Mouse (Mus musculus): ENCODE data around the gene Gxylt2.

The Gxylt2 gene

DNA sequence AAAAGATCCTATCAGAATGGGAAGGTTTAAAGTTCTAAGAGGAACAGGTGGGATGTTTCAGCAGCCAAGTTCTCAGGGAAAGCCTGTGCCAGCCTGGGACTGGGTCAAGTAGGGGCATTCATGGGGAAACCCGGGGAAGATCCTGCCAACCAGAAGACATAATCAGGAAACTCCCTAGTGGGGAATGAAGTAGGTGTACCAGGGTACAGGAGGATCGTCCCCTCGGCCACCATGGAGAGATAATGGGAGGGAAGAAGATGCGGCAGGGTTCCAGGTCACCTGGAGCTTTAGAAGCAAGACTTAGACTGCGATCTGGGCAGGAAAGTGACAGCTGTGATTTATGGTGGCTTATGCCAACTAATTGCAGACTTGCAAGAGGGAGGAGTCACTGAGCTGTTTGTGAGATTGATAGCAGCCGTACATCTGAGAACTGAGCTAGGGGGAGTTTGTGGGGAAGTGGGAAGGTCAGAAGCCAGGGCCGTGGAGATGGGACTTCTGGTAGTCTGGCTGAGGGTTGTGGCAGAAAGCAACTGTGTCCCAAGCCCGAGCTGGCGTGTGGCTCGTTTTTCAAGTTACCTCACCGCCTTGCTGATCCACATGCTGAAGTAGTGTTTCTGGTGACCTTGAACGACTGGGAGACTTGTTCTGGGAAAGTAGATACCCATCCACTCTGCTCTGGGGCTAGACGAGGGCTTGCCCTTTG, 98.0 kb downstream of the Gxylt2 start:
- no peak for DNase-seq

DNA sequence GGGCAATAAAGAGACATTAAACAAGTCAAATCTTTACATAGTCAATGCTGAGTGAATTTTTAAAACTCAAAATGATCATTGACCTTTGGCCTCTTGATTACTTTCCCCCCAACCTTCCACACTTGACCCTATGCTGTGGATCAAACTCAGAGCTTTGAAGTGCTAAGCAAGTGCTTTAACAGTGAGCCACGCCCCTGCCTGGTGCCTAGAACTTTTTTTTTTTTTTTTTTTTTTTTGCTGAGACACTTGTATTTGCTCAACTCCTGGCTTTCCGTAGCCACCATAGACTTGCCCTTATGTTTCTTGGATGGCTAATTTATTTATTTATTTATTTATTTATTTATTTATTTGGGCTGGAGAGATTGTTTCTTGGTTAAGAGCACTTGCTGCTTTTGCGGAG, 98.7 kb downstream of the Gxylt2 start:
- no peak for DNase-seq

DNA sequence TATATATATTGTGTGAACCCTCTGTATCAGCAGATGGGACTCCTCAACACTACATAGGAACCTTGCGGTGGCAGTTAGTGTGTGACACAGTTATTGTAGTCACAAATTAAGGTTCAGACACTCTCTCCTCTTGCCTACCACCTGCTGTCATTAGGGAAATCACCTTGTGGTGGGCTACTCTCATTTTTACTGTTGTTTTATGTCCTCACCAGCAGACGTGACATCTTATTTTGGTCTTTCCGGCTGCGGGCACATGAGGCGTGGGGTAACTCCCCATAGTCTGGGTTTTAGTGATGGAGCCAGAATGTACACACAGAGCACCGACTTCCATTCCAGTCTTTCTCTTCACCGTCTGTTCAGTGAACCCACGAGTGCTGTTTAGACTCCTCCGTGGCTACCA, 102.7 kb downstream of the Gxylt2 start:
- peak; percentile 40 to 48 for DNase-seq

DNA sequence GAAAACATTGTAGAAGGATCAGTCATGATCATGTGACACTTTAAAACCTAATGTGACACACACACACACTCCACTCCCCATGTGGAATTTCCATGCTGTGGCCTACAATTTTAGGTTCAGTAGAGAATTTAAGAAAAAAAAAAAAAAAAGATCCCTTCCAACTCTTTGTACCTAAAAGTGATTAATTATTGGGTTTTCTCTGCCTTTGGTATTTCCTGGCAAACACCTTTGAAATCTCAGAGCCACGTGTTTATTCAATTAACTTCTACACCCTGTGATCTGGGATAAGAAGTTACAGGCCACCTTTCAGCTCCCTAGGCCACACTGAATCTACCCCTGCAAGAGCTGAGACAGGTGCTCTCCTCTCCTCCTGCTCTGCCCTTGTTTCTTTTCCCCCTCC, 103.2 kb downstream of the Gxylt2 start:
- no peak for DNase-seq

DNA sequence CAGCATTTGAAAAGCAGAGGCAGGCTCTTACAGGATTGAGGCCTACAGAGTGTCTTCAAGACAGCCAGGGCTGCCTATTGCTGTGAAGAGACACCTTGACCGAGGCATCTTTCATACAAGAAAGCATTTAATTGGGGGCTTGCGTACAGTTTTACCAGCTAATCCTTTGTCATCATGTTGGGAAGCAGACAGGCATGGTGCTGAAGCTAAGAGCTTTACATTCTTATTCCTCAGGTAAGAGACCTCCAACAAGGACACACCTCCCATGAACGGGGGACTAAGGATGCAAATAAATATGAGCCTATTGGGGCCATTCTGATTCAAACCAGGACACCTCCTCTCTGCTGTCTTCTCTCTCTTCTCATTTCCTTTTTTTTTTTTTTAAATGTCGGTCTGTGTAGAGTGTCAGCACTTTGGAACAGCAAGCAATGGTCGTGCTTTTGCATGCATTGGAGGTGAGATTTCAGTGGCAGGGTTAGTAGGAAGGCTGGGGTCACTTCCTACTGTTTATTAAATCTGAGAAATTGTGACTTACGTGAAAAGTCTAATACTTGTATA, 103.8 kb downstream of the Gxylt2 start:
- DNase-seq = no peak

DNA sequence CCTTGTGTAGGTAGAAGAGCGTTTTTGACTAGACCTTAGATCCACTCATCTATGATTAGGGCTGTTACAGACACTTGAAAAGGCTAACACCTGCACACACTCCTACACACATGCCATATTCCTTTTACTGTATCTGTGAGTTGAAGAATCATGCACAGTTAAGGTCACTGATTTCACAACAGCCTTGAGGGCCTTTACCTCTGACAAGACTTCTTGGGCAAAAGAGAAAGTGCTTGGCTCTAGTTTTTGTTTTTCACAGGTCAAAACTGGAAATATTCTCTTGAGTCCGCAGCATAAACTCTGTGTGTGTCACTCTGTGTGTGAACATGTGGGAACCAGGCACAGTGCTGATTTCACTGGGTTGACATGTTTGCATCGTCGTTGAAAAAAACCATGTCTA, 105.6 kb downstream of the Gxylt2 start:
- DNase-seq = no peak

DNA sequence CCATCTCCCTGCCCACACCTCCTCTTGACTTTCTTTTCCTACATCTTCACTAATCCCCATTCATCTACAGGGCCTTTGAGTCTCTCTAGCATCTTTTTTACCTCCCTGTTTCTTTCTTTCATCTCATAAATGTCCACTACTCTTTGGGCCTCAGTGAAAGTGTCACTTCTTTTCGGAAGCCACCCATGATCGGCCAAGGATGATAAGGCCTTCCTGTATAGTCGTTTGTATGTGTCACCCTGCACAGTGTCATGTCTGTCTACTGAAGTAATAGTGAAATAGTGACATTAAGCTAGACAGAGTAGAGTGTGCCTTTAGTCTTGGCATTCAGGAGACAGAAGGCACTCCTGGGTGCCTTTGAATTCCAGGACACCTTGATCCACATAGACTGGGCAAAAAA, 107.2 kb downstream of the Gxylt2 start:
- peak in 1 of 2 experiments; percentile 23 for DNase-seq

DNA sequence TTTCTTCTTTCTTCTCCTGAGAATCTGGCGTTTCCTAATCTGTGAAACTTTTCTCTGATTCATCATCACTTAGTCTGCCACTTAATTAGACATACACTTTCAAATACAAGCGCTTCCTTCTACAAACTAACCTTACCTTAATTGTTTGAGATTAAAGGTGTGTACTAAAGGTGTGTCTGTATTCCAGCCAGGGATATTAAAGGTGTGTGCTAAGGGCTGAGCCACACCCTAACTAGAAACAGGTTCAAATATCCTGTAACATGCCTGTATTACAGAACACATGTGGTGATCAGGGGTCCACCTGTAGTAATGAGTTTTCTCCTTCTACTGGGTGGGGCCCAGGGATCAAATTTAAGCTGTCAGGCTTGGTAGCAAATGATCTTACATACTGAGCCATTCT, 116.8 kb downstream of the Gxylt2 start:
- DNase-seq = no peak

DNA sequence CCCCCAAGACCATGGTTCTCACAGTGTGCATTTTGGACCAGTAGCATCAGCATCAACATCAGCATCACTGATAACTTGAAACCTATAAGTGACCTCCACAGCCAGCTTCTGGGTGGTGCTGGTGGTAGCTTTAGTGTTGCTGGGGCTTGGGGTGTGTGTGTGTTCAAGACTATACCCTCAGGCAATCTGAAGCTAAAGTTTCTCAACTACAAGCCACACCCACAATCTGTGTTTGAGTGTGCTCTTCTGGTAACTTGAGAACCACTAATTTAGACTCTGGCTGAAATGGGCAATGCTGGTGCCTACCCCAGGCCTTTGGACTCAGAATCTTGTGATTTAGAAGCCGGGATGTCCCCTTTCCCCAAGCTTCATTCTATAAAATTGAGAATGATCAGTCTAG, 118.8 kb downstream of the Gxylt2 start:
- DNase-seq = no peak

DNA sequence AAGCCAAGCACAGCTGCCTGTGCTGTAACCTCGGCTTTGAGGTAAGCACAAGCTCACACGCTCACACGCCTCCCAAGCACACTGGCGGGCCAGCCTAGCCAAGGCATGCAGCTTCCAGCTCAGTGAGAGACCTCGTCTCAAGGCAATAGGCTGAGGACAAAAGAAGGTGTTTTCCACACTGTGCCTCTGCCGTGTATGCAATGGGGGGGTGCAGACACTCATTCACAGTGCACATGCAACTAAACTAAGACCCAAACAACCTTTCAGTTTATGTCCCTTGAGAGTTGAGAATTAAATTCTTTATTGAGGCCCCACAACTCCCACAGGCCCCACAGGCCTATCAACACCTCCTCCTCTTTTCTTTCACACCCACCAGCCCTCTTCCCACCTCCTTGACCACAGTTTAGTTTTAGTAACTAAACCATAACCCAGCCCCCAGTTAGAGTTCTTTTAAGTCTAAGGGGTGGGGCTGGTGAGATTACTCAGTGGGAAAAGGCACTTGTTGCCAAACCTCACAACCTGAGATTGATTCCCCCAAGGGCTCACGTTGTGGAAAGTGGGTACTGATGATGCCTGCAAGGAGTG, 119.9 kb downstream of the Gxylt2 start:
- DNase-seq = no peak

DNA sequence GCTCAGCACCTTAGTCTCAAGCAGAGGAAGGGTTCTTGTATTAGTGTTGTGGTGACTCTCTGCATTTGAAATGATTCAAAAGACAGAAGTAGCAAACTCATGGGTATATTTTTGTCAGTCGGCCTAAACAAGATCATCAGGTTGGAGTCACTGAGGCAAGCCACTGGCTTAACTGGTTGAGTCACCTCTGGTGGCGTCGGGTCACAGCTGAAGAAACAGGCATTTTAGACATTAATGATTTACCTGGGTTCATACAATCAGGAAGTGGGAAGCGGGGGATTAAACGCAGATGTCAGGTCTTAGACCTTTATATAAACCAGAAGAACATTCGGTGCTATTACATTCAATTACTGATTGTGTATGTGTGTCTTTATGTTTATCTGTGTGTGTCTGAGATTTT, 121.5 kb downstream of the Gxylt2 start:
- DNase-seq = no peak

DNA sequence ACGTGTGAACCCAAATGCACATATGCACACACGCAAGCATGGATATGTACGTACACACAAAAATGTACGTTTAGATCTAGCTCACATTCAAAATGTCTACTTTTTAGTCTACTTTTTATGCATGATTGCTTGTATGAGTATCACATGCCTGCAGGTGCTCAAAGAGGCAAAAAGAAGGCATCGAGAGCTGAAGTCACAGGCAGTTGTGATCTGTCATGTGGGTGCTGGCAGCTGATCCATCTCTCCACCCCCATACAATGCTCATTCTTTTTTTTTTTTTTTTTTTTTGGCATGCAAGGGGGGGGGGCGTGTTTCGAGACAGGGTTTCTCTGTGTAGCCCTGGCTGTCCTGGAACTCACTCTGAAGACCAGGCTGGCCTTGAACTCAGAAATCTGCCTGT, 124.0 kb downstream of the Gxylt2 start:
- no peak for DNase-seq

DNA sequence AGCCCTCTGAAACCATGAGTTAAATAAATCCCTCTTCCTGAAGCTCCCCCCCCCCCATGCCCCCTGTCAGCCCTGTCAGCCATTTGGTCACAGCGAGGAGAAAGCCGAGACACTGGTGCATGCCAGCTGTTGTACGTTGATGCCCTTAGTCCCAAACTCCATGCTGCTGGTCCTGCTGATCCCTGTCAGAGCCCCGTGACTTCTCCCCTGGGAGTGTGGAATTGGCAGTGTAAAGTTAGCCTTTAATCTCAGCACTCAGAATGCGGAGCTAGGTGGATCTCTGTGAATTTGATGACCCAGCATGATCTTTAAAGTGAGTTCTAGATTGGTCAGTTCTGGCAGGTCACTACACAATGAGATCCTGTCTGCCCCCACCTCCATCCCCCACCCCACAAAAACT, 125.2 kb downstream of the Gxylt2 start:
- no peak for DNase-seq

DNA sequence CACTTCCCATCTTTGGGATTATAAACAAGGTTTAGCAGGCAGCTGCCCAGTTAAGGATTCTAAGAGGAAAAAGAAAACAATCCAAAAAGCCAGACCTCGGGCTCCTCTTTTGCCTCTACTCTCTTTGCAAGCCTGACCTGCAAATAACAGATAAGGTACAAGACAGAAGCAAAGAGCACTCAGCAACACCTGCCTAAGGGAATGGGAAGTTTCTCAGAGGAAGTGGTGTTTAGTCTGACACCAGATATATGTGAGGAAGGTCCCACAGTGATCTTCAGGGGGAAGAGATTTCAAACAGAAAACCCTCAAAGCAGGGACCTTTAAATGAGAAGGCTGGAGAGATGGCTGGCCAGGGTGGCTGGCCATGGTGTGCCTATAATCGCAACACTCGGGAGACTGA, 126.7 kb downstream of the Gxylt2 start:
- no peak for DNase-seq

DNA sequence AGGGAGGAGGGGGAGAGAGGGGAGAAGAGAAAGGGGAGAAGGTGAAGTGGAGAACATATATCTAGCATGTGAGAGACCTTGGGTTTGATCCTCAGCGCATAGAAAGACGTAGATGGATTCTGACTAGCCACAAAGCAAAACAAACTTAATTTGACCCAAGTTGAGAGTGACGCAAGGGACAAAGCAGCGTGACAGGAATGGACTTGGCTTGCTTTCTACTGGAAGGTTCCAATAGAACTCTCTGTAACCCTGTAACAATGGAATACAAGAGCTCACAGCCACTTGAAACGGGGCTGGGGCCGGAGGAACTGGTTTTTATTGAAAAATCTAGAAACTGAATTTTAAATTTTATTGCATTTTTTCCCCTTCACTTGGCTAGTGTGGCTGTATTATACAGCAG, 127.2 kb downstream of the Gxylt2 start:
- DNase-seq = no peak

DNA sequence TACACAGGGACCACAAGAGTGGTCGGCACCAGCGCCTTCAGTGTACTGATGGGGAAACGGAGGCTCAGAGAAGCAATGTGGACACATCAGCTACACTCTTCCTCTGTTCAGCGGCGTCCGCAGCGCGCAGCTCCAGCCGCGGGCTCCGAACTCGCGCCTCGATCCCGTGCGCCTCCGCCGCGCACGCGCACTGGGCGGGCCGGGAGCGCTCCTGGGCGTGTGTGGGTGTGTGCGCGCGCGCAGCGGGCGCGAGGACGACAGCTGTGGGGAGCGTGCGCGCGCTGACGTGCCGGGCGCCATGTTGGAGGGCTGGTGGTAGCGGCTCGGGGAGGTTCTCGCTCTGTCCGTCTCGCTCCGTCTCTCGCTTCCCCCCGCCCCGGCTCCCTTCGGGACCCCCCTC, 128.8 kb downstream of the Gxylt2 start, which contains the start of gene Ppp4r2:
Gene Ppp4r2 (plus strand): TSS at position 268 of the 400 bp plus-strand sequence.
- peak; percentile 93 to 96 for DNase-seq

DNA sequence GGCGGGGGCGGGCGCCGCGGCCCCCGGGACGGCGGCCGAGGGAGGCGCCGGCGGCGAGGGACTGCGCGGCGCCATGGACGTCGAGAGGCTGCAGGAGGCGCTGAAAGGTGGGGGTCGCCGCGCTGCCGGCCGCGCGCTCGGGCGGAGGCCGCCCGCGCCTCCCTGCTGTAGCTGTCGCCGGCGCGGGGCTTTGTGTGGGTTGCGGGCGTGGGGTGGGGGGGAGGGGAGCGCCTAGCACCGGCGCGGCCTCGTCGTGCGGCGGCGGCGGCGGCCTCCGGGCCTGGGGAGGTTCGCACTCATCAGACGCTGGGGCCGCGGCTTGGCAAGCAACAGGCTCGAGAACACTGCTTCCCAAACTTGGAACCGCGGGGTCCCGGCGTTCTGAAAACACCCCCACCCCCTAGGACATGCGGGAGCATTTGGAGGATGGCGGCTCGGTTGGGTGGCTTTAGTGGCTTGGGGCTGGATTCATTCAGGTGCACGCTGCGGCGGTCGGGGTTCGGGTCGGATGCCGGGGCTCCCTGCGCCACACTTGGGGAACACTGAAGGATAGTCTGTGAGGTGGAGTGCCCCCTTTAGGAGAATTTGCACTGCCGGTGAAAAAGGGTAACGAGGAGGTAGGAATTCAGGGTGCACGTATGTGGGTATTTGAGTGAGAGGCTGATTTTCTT, 129.4 kb downstream of the Gxylt2 start:
- peak; percentile 66 to 67 for DNase-seq

DNA sequence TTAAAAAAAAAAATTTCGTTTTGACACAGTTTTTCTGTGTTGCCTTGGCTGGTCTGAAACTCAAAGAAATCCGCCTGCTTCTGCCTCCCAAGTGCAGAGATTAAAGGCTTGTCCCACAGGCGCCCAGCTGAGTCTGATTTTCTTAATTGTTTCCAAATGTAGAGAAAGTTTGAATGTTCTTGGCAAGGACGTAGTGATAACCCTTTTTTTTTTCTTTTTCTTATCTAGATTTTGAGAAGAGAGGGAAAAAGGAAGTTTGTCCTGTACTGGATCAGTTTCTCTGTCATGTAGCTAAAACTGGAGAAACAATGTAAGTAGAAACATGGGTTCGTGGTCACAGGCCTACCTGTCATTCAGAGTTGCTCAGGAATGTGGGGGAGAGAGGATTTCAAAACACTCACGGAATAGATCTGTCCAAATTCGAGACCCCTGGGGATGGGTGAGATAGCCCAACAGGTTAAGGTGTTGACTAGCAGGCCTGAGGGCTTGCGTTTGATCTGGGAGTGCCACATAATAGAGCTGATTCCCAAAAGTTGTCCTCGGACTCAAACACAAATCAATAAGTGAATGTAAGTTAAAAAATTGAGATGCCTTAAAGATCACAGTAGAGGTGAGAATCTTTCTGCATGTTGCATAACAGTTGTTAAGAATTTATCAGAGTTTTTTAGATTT, 130.1 kb downstream of the Gxylt2 start:
- no peak for DNase-seq

DNA sequence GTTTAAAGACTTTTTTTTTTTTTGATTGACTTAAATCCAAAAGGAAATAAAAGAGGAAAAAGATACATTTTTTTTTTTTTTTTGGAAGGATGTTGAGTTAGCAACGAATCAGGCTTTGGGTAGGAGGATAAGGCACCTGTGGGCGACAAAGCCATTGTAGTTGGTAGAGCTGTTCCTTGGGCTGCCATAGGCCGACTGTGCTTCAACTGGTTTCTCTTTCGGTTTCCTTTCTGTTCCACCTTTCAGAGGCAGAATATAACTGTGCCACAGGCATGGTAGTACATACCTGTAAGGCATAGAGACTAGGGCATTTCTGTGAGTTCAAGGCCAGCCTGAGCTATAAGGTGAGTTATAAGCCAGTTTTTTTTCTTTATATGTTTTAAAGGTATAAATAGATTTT, 140.5 kb downstream of the Gxylt2 start:
- no peak for DNase-seq

DNA sequence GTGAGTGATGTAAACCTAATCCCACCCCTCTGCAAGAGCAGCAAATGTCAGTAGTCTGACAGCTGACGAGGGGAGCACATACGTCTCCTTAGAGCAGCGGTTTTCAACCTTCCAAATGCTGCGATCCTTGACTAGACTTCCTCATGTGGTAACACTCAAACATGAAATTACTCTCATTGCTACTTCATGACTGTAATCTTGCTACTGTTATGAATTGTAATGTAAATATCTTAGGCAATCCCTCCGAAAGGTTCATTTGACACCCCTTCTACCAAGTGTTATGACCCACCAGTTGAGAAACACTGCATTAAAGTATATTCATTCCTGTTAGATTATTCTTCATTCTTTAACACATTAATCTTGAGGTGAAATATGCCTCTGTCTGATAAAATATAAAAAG, 142.7 kb downstream of the Gxylt2 start:
- DNase-seq = no peak

DNA sequence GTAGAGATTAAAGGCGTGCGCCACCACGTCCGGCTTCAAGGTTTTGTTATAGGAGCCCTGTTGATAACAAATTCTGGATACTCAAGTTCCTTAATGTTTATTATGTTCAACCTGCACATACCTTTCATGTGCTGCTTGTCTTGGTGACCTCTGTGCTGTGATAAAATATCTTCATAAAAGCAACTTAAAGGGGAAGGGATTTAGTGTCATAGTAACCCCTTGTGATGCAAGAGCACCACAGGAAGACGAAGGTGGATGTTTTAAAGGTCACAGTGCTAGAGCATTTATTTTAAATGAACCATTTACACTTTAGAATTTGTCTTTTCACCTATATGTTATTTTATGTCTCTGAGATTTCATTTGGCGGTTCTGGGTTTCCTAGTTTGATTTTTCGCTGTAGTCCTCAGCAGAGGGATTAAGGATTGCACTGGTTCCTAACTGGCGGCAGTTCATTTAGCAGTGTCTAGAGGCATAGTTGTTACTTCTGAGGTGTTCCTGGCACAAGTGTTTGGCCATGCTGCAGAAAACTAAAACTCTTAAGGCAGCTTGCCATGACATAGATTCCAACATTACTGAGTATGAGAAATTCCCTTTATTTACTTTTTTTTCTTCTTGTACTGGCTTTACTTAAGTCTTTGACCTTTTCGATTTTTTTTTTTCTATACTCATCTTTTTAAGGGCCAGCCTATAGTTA, 144.3 kb downstream of the Gxylt2 start:
- DNase-seq = no peak

DNA sequence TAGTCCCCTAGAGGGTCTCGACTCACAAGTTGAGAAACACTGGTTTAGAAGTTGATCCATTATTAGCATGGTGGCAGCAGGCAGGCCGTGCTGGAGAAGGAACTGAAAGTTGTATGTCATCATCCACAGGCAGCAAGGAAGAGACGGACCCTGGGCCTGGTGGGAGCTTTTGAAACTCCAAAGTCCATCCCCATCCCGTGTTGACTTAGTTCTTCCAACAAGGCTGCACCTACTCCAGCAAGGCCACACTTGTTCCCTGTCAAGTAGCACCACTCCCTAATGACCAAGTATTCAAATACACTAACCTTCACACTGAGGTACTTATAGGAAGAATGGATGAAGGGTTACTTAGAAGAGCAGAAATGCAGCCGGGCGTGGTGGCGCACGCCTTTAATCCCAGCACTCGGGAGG, 146.1 kb downstream of the Gxylt2 start:
- DNase-seq = no peak

DNA sequence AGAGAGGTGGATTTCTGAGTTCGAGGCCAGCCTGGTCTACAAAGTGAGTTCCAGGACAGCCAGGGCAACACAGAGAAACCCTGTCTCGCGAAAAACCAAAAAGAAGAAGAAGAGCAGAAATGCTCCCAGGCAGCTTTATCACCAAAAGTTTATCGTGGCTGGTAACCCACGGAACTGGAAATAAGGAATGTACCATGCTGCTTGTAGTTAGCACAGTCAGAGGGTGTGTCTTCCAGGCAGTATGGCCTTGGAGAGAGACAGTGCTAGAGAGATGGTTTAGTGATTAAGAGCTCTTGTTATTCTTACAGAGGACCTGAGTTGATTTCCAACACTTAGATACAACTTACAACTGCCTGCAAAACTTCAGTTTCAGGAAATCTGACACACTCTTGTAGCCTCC, 146.5 kb downstream of the Gxylt2 start:
- DNase-seq = no peak

All from B cell, adult 2 months (primary cell).